Mouse (Mus musculus) Muller cell, postnatal 12 days (primary cell): ENCODE results near the gene Slc25a18.

ENCODE experiments used
- DNase-seq: peaks from one replicate; pipeline ENCODE4 v3.0.0-alpha.2; 2015; ENCODE audit errors: inconsistent ontology term

The Slc25a18 gene

GRCm38 (mm10) chr6:120773149-120773628 lies at the start of gene Slc25a18:
Slc25a18 (plus strand) TSS chr6:120773578.
- DNase-seq, result peak; percentile 81

- DNase-seq, result peak; percentile 3
These were observed 47.4 kb upstream of the Slc25a18 start for GRCm38 (mm10) chr6:120725986-120726385.

- no peak for DNase-seq
These were observed 37.4 kb upstream of the Slc25a18 start for GRCm38 (mm10) chr6:120736011-120736410.

- DNase-seq, result peak; percentile 27
These were observed 36.8 kb upstream of the Slc25a18 start for GRCm38 (mm10) chr6:120736566-120736965.

GRCm38 (mm10) chr6:120743130-120743529 lies 30.2 kb upstream of the Slc25a18 start:
- no peak for DNase-seq

DNA sequence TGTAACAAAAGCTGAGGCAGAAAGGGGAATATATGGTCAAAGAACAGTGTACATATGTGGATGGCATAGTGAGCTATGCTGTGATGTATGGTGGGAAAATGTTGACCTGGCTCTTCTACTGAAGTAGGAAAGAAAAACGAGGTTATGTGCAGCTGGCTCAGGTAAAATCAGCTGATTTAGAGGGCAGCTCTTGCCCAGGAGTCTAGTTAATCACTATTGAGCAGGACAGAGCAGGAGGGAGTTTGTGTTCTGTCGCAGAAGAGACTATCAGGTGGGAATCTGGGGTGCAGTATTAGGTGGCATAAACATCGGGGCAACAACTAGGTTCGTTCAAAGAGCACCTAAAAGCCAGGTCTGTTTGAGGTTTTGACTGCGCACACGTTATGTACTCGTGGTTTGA lies 29.1 kb upstream of the Slc25a18 start:
- no peak for DNase-seq

DNA sequence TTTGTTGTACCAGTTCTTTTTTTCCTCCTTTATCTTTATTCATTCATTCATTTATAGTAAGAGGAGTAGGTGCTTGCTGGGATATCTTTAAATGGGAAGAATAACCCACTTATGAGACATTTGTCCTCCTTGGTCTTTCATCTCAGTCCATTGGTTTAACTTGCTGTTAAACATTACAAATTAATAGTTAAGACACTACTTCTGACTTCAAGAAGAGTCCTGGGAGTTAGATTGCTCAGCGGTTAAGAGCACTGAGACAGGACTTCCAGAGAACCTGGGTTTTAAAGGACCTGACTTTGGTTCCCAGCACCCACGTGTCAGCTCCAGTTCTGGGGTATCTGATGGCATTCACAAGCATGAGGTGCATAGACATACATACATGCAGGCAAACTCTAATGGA lies 27.0 kb upstream of the Slc25a18 start:
- no peak for DNase-seq

DNA sequence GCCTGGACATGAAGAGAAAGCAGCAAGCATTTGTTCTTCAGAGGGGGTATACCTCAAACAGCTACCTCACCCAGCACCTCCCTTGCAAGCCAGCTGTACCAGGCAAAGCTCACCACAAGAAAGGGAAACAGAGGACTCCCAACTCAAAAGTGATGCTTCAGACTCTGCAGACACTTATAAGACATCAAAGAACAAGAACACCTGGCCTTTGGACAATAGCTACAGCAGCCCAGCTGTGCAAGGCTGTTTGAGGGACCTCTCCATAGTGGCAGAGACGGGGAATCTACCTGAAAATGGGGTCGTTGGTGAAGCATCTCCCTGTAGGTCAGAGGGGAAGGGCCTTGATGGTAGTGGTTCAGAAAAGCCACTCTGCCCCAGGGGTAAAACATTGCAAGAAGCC lies 12.2 kb upstream of the Slc25a18 start:
- no peak for DNase-seq

GRCm38 (mm10) chr6:120769972-120770371 lies 3.4 kb upstream of the Slc25a18 start:
- DNase-seq, result no peak

GRCm38 (mm10) chr6:120771366-120771765 lies 2.0 kb upstream of the Slc25a18 start:
- no peak for DNase-seq

GRCm38 (mm10) chr6:120772025-120772424 lies 1.4 kb upstream of the Slc25a18 start:
- DNase-seq, result peak; percentile 30

DNA sequence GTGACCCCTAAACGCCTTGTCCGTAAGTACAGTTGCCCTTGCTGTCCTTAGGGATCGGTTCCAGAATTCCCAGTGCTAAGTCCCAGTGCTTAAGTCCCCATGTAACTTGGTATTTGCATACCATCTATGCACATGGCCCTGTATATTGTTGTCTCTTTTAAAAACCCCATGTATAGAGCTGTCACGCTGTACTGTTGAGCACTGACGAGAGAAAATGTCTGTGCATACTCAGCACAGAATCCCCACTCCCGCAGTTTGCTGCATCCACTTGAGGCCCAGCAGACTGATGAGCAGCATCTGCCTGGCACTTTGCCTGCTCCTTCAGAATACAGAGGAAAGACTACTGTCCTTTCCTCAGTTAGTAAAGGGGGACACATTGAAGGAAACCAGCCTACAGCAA lies 385 bp downstream of the Slc25a18 start:
- no peak for DNase-seq

DNA sequence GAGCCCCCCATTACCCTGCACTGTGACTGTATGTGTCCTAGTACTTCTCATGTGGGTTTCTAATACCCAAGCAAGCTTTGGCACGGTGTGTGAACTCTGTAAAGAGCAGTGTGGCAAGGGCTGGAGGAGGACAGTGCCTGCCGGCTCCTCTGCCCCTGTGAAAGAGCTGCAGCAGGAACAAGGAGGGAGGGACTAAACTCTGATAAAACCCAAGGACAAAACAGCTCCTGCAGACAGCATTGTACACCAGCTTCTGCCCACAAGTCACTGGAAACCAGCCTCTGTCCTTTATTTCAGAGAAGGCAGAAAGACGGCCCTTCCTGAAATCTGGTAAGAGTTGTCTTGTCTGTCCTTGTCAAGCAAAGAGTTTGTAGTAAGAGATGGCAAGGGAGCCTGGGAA lies 2.9 kb downstream of the Slc25a18 start:
- no peak for DNase-seq

- DNase-seq, result no peak
These were observed 4.2 kb downstream of the Slc25a18 start for GRCm38 (mm10) chr6:120777533-120777932.

DNA sequence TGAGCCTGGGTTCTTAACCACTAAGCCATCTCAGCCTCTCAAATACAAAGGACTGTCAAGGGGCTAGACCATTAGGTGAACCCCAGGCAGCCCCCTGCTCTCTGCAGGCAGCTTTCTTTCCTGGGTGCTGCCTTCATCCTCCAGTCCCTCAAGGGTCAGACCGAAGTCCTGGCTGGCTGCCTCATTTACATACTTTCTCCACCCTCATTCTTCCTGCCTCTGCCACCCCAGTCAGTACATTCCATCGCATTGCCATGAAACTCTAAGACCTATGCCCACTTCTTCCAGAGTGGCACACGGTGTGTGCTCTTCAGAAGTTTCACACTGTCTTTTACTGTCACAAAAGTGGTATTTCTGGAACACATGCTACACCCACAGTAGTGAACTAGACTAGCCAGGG lies 4.8 kb downstream of the Slc25a18 start:
- no peak for DNase-seq

GRCm38 (mm10) chr6:120782948-120783347 lies 9.6 kb downstream of the Slc25a18 start:
- no peak for DNase-seq

DNA sequence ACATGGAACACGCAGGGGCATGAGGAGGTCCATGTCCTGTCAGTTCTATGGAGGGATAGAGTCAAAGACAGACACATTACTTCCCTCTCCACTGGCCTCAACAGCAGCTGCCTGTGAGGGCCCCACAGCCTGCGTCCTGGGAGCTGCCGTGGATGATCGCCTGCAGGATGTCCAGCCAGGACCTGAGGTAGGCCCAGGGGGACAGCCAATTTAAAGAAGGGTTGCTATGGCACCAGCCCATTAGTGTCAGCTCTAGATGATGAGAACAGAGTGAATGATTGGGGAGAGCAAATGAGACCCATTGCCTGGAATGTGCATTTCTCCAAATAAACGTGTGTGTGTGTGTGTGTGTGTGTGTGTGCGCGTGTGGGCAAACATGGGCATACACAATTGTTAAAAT lies 11.0 kb downstream of the Slc25a18 start:
- no peak for DNase-seq

- DNase-seq, result no peak
These were observed 14.8 kb downstream of the Slc25a18 start for GRCm38 (mm10) chr6:120788068-120788607.

DNA sequence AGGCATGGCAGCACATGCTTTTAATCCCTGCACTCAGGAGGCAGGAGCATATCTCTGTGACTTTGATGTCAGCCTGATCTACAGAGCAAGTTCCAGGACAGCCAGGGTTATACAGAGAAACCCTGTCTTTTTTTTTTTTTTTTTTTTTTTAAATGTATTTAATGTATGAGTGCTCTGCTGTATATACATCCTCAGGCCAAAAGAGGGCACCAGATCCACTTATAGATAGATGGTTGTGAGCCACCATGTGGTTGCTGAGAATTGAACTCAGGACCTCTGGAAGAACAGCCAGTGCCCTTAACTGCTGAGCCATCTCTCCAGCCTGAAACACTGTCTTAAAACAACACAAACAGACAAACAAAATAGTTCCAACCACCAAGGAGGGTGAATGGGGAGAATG lies 15.5 kb downstream of the Slc25a18 start:
- DNase-seq, result no peak

GRCm38 (mm10) chr6:120790153-120790552 lies 16.8 kb downstream of the Slc25a18 start:
- DNase-seq, result no peak

DNA sequence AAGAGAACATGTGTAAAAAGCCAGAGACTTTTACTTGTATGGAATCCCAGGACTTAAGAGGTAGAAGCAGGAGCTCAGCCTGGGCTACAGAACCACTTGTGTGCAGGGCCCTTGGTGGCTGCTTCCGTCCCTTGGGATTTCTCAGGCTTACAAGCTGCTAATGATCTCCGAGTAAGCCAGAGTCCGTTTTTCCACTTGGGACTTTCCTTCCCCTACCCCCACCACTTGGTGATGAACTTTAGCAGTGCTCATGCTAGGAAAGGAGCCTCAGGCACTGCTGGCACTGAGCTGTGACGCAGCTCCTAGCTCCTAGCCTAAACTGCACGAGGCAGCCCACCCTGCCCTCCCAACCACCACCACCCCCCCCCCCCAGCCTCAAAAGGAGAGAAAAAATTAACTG lies 17.3 kb downstream of the Slc25a18 start:
- no peak for DNase-seq

DNA sequence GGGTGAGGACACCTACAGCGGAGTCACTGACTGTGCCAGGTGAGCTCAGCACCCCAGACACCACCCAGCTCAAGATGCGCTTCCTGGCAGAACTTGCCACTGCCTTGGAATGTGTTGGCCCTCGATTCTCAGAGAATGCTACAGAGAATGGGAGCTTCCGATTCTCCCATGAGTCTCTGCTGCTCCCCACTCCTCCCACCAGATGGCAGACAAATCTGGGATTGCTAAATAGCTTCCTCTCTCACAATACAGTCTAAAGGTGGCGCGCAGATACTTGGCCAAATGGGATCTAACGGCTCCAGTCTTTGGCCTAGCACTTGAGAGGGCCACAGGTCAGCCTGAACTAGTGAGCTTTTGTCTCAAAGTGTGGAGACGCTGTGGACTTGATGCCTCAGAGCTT lies 19.6 kb downstream of the Slc25a18 start:
- DNase-seq, result no peak

- DNase-seq, result no peak
These were observed 22.2 kb downstream of the Slc25a18 start for GRCm38 (mm10) chr6:120795422-120796086.

- no peak for DNase-seq
These were observed 22.7 kb downstream of the Slc25a18 start for GRCm38 (mm10) chr6:120796111-120796510.
